Mouse (Mus musculus) retina, adult 2 months (tissue): ENCODE measurements around the gene Sox5.
"Not testable (repeated sequence)": the region's sequence is repeated elsewhere in the genome, so short reads cannot be mapped to it uniquely, and the experiment has no call there.

Experiments
- DNase-seq: peaks from one replicate; pipeline ENCODE4 v3.0.0-alpha.2; 2012; ENCODE audit warnings: low read depth, low spot score

The Sox5 gene

DNA sequence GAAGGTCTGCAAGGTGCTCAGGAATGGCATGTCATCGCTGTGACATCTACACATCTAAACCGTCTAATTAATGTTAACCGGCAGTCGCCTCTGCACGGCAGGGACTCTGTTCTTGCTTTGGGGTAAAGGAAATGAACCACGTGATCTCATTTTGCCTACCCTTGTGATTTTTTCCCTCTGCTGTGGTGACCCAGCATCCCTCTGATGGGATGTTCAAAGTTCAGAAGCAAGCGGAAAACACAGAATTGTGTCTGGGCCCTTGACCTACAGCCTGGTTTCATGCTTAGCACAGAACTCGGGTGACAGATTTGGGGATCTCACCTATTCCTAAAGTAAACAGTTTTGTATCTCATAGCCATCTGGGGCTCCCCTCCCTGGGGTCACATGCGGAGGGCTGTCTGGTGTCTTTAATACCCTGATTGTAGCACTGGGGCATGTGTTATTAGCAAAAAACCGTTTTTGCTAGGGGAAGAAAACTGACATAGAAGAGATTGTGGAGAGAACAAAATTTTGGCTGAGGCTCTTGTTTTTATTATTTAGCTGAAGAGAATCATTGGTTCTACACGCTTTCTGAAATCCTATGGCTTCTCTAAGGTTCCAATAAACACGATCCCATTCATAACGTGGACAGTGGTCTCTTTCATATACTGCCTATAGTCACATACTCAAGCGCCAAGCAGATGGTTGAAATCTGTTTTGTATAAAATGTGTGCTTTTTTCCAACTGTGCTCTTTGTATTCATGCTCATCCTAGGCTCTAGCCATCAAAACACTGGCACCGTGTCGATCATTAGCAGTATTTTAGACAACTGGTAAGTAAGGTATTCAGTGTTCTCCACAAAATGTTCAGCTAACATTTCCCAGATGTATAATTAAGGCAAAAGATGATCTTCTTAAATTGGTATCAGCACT, 584.3 kb downstream of the Sox5 start:
- DNase-seq = no peak

DNA sequence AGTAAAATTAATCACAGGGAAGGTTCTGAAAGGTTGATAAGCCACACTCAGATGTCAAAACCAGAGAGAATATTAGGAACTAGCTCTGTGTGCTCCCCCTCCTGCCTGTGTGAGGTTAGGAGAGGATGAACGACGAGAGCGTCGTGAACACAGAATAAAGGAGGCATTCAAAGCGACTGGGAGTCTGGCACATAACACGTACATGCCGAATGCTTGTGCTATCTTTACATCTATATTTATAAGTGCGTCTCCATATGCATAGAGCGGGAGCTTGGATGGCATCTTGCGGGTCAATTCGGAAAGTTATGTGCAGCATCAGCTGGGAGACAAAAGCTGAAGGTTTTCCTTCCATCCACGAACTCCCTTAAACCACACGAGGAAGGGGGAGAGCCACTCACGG, 585.8 kb downstream of the Sox5 start:
- DNase-seq = no peak

DNA sequence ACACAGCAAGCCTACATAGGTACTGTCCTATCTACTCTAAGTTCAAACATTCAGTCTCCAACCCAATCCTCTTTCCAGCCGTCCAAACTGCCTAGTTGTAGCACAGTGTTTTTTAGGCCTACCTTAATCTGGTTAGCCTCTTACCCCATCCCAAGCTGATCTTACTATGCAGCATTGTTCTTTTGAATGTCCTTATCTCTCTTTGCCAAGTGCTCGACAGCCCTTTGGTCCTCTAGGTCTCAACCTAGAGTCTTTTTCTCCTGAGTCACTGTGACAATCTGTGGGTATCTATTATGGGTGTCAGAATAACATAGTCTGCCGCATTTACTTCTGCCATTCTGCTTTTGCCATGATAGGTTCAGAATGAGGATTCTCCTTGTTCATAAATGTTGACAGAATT, 598.7 kb downstream of the Sox5 start:
- no peak for DNase-seq

DNA sequence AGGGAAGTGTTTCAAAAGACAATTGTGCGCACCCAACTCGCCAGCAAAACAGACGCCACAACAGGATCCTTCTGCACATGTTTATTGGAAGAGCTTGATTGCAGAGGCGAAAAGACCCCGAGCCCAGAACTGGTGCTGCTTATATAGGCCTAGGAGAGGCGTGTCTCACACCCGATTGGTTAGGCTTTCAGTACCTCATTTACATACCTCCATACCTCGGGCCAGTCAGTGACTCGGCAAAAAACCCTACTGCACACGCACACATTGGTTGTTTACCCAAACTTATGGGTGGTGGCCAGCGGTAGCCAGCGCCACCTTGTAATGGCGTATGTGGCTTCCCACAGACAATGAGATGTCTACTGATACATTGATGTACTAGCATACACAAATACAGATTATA, 599.3 kb downstream of the Sox5 start:
- not testable (repeated sequence) for DNase-seq

DNA sequence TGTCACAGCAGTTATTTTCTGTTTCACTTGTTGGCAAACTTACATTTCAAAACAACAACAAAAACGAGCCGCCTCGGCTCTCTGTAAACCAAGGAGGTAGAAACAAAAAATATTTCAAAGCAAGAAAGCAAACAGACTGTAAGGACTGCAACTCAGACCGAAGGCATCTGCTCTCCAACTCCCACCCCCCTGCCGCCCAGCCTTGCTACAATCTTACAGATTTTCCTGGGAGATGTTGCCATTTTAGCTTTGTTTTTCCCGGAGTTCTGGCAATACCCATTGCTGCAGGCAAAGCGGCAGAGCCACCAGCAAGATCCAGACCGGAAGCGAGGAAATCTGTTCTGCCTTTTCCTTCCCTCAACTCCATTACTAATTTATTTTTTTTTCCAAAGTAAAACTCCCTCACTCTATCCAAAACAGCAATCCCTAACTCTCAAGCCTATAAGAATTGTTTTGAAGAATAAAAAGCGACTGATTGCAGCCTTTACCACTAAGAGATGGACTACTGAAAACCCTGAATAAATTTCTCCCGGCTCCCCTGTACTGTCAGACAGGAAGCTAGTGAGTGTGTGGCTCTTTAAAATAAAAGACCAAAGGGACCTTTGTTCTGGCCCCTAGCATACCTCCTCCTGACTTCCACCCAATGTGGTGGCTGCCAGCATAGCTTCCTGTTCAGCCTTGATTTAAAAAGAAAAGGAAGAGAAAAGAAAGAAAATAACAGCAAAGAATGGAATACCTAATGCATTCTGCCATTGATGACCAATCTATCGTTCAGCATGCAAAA, 600.5 kb downstream of the Sox5 start:
- no peak for DNase-seq

- no peak for DNase-seq
These were observed 602.7 kb downstream of the Sox5 start for GRCm38 (mm10) chr6:144179111-144179510.

DNA sequence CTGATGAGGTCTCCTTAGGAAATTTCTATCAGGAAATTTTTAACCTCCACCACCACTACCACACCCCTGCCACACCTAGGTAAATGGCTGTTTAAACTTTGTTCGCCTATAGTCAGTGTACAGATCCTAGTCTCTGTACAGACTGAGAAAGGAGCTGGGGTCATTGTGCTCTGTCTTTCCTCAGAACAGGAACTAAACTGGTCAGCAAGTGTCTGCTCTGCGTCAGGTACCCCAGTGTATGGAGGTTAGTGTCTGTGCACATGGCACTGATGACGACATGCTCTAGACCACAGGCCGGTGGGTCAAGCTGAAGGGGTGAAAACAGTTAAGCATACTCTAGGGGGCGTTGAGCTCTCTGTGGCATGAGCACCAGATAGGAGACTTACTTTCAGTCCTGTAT, 605.1 kb downstream of the Sox5 start:
- no peak for DNase-seq

DNA sequence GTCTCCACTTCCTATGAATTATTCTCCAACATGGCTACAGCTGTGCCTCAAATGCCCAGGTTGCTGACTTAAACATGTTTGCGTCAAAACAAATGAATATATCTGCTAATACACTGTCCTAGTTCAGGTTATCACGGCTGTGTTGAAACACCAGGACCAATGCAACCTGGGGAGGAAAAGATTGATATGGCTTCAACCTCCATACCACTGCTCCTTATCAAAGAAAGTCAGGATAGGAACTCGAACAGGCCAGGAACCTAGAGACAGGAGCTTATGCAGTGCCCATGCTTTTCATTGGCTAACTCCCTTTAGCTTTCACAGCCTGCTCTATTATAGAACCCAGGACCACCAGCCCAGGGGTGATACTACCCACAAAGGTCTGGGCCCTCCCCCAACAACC, 606.2 kb downstream of the Sox5 start:
- DNase-seq = no peak

DNA sequence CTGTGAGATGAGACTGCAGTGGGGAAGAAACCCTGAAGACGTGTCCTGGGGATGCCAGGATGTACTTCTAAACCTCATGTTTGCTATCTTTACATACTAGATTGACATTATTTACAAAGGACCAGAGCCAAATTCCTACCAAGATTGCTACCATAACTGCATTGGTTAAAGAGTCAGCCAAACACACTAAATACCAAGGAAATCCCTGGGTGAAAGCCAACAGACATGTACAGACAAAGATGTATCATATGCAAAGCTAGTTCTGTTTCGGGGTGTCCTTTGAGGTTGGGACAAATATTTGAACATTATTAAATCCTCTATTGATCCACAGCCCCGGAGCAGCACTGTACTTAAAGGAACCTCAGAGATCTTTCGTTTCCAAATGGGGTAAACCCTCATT, 611.2 kb downstream of the Sox5 start:
- no peak for DNase-seq

- DNase-seq = no peak
These were observed 612.0 kb downstream of the Sox5 start for GRCm38 (mm10) chr6:144169791-144170190.

DNA sequence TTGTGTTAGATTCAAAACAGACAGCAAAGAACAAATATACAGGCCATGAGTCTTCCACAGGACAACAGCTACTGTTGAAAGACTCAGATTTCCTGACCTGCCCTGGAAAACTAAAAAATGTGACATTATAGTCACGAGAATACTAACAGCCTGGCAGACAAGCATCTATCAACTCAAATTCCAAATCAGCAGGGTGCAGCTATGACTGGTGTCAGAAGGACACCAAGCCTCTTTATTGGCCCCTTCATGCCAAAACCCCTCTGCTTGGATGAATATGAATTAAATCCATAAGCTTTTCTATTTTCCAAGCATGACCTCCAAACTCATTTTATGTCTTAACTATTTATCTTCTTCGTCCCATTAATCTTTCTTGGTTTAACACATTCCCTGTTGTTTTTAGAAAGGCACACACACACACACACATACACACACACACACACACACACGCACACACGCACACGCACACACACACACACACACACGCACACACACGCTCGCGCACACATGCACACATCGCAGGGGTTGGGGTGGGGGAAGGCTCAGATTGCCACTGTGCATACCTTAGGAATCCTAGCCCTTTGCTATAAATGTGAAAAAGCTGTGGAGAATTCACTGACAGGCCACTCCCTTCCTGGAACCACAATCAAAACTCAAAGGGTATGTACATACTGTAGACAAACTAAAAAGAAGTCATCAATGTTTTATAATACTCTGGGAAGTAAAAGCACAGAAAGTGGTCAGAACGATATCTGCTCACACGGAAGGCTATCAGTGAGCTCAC, 612.9 kb downstream of the Sox5 start:
- no peak for DNase-seq

DNA sequence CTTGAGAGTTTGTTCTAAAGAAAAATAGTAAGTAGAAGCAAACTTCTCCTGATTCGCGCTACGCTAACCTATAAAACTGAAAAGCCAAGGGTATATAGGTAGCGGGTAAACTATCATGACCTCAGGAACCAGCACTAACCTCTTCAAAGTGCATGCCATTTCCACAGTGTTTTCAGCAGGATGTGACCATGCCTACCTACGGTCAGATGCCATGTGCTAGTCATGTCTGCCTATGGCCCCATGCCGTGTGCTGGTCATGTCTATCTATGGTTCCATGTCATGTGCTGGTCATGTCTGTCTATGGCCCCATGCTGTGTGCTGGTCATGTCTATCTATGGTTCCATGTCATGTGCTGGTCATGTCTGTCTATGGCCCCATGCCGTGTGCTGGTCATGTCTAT, 614.7 kb downstream of the Sox5 start:
- DNase-seq = no peak

- no peak for DNase-seq
These were observed 615.1 kb downstream of the Sox5 start for GRCm38 (mm10) chr6:144166651-144167050.

- DNase-seq = no peak
These were observed 615.7 kb downstream of the Sox5 start for GRCm38 (mm10) chr6:144166104-144166503.

DNA sequence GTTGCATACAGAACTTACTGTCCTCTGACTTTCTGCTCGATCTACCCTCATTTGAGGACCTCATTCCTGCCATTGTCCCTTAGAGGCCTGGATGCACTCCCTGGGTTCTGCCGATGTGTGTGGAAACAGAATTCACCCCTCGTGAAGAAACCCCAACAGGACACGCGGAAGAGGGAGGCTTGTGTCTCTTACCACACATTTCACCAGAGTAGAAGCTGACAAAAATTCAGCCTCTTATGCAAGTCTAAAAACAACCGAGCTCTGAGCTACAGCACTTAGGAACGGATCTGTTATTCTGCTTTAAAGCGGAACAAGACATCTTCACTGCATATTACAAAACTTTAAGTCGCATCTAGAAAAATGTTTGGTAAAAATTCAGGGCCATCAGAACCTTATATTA, 618.3 kb downstream of the Sox5 start:
- no peak for DNase-seq

DNA sequence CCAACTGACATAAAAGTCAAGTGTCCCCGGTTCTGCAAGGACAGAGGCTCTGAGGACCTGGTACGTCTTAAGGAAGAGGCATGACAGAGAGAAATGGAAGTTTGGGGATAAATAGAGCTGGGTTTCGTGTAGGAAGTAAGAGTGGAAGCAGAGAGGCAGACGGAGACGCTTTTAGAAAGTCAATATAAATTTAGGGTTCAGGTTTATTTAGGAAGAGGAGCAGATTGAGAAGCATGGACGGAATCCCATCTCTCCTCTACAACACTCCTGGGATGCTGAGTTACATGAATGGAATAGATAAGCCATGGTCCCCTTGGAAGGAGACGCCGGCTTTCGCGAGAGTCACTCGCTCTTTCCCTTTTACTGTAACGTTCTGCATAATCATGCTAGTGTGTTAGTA, 623.1 kb downstream of the Sox5 start:
- DNase-seq = no peak

DNA sequence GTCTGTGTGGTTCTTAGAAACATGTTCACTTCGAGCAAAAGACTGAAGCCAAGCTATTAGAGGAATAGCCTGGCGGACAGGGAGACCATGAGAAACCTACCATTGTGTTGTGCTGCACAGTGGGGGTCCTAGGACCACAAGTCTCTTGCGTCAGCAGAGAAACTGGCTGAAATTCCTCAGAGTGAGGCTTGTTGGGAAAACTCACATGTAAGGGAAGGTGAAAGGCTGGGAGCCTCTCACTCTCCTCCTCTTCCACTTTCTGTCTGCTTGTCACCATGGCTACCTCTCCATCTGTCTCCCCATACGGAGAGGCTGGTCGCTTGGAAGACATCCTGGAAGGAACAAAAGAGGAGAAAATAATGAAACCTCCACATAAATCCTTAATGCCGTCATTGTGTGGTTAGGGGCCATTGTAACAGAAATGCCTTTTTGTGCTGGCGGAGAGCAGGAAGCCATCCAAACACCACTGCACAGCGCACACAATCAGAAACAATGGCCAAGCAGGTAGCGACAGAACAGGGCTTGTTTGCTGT, 626.8 kb downstream of the Sox5 start:
- DNase-seq = no peak

DNA sequence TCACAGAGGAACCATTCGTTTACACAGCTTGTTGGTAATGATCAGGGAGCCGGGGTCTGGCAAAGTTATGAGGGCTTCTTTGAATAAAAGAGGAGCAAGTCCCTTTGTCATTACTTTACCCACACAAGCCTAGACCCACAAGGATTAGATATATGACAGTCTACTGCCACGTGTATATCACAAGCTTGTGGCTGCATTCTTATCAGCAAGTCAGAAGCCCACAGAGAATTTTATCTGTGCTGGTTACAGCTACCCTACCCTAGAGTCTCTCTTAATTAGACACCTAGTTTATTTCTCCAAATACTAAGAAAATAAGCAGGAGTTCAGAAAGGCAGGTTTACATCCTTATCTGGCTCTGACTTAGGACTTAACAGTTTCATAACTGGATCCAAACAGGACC, 629.8 kb downstream of the Sox5 start:
- no peak for DNase-seq

DNA sequence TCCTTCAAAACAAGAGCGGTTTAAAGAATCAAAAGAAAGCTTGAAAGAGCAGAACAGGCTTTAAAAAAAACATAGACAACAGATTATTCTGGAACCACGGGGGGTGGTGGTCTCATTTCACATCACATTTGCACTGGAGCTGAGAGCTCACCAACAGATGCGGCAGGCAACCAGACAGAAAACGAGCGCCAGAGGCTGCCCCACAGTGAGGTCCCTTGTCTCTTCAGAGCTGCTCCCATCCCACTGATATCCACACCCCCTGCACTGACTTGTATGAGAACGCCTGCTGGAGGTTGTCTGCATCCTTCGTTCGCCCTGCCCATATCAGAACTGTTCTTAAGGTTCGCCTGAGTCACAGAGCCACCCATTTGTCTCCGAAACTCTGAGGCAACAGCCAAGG, 630.7 kb downstream of the Sox5 start:
- no peak for DNase-seq

DNA sequence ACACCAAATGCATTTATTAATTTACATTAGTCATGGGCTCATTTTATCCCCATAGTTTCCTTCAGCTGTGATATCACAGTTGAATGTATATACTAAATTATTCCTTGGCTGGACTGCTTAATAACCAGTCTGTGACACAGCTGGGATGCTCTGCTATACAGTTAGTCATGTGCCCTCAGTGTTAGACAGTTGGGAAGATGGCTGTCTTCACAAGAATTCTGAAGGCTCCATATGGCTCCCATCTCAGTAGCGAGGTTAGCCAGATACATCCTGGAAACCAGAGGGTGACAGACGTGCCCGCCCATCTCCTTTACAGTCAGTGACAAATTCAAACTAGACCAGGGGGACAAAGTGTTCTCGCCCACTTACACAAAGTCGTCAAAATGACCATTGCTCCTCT, 644.4 kb downstream of the Sox5 start:
- DNase-seq = no peak

DNA sequence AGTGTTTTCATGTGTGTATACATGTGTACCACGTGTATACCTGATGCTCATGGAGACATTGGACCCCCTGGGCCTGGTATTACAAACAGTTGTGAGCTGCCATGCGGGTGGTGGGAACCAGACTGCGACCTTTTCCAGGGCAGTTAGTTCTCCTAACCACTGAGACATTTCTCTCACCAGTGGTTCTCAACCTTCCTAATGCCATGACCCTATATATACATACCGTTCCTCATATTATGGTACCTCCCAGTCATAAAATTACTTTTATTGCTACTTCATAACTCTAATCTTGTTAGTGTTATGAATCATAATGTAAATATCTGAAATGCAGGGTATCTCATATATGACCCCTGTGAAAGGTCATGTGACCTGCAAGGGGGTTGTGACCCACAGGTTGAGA, 644.9 kb downstream of the Sox5 start:
- DNase-seq = no peak

- DNase-seq = no peak
These were observed 651.9 kb downstream of the Sox5 start for GRCm38 (mm10) chr6:144129927-144130326.
